Mouse (Mus musculus): ENCODE measurements around the gene Htr2b.

Htr2b gene

DNA sequence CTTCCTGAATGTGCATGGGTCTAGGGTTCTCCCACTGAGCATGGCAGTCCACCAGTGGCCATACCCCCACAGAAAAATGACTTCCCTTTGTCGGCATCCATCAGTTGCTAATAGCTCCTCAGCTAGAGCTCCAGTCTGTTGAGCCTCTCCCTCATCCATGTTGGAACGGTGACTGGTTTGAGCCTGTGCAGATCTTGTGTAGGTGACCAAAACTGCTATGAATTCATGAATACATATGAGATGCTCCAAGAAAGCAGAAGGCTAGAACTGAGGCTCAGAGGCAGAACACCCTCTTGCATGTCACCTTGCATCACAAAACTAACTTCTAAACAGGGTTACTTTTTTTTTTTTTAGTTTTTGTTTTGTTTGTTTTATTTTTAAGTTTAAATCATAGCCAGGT lies 35.2 kb downstream of the Htr2b start:
- no peak for DNase-seq

DNA sequence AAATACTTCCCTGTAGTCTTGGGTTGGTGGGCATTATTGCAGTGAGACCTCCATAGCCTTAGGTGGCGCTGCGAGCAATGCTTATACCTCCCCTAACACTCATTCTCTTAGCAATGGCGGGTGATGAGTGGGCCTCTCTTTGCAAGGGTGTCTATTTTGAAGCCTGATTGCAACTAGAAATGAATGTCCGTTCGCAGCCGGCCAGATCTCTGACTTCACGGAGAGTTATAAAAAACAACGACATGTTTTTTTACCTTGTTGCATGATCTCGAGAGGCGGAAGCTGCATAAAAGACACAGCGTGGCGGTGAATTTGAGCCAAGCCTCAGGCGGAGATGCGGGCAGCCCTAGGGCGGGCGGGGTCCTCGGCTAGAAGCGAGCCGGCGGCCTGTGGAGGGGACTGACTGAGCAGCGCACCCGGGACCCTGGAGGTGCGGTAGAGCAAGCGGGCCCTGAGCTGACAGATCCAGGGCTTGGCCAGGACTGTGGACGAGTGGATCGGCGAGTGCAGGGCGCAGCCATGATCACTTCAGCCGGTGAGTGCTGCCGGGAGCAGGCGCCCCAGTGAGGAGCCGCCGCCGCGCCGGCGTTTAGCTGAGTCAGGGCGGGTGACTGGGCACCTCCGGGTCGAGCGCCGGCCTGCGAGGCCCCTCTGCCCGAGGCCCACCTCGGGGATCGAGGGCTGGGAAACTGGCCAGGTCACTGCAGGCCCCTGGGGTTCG lies 47.3 kb downstream of the Htr2b start, which contains the start of gene Psmd1:
Gene Psmd1 (plus strand): TSS at position 117 of the 721 bp plus-strand sequence.
- DNase-seq = peak; percentile 91 to 93

DNA sequence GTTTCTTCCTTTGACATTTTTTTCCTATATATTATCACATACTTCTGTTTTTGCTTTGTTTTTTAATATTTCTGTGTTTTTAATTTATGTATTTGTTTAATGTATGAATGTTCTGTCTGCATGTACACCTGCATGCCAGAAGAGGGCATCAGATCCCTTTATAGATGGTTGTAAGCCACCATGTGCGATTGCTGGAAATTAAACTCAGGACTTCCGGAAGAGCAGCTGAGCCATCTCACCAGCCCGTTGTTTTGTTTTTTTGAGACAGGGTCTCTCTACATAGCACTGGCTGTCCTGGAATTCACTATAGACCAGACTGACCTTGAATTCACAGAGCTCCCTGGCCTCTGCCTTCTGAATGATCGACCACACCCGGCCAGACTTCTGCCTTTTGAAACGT lies 49.2 kb downstream of the Htr2b start:
- no peak for DNase-seq

DNA sequence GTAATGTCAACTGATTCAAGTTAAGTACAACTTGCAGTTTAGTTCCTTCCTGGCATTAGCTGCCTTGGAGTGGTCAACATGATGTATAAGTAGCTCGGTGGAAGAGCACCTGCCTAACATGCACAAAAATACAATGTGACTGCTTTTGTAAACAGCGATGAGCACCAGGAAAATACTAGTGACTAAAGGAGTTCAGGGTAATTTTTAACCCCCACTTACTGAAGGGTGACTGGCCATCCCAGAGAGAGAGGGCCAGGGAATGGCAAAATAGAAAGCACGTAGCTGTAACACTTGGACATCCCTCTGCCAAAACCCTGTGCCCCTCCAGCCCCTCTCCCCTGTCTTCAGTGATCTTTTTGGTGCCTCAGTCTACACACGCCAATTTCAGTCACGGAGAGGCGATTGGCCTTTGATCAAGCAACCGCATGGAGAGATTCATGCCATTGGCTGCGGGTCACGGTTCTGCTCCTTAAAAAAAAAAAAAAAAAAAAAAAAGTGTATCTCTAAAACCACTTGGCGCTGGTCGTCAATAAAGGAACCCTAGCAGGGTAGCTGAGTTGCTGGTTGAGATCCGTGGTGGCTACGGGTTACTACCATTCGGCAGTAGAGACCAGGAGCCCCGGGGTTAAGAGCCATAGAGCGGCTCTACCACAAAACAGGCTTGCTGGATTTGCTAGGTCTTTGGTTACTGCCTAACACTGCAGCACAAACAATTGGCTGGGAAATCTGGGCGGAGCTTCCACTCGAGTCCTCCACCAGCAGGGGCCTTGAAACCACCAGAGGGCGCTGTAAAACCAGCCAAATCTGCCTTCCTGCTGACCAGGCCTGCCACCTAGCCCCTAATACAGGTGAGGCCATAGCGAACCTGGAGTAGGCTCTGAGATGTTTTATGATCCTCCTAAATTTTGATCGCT lies 52.7 kb downstream of the Htr2b start:
- DNase-seq = peak; percentile 97 to 99

DNA sequence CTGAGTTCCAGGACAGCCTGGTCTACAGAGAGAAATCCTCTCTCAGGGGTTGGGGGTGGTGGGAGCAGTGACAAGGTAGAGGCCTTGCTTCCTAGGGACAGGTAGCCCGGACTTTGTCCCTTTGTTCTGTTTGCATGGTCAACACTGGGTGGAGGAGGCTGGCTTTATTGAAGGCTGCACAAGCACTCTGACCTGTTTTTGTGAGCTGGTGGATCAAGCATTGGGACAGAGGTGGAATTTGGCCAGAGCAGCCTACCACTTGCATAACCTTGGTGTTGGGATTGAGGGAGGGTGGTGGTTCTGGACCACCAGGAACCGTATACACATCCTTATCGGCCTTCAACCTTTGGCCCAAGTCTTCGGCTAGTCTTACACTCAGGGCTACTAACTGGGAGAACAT lies 55.5 kb downstream of the Htr2b start:
- DNase-seq = peak in 1 of 2 experiments; percentile 32

DNA sequence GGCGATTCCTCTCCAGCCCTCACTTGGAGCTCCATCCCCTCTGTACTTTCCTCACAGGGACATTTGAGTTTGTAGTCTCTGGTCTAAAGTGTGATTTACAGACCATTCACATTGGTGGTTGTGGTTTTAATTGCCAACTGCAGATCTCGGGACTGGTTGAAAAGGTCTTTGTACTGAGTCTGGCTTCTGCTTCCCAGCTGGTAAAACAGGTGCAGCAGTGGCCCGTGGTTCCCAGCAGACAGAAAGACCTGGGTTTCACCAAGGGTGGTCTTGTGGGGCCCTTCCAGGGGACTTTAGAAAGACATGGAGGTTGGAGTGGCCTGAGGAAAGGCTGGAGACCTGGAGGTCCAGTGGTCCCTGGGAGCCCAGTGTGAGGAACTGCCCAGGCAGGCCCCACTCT lies 56.8 kb downstream of the Htr2b start:
- DNase-seq = no peak

DNA sequence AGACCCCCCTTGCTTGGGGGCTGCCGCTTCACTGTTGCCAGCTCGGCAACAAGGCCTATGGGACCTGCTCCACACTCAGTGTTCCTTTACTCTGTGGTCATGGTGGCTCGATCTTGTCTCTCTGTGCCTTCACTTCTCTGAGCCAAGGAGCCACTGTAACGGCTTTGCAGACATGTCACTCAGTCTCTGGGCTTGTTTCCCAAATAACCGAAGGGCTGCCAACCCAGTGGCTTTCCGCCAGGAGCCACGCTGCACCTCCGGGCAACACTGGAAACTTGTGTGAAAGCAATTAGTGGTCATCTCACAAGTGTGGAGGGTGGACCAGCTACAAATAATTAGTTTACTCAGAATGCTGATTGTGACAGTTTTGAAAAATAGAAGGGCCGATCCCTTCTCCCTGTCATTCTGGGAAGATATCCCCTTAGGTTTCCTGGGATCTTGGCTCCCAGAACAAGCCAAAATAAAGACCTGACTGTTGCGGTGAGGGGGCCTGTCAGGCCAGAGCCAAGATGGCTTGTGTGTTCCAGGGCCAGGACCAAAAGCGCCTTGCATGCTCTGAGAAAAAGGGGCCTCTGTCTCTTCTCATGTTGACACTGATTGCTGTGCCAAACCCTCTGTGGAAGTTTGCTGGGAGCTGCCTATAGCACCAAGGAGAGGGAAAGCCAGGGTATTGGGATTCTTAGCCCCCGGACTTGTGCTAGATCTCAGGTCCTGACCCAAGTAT lies 58.4 kb downstream of the Htr2b start:
- DNase-seq = peak in 1 of 2 experiments; percentile 55

All from kidney, postnatal 36 days (tissue).